Mouse (Mus musculus) erythroblast, embryonic 14.5 days (primary cell): ENCODE measurements around the gene Cdiptos. TPM values are rescaled to one million over a fixed set of nuclear protein-coding genes. Genes with fewer than 3 reads are reported as not detected.

Source experiments
- H3K27me3 ChIP-seq: 2 replicates; pipeline ENCODE4 v1.6.1; 2012; ENCODE audit warnings: inconsistent platforms; ENCODE audit not compliant: control insufficient read depth
- H3K36me3 ChIP-seq: 2 replicates; pipeline ENCODE4 v1.6.1; 2012; ENCODE audit warnings: mild to moderate bottlenecking, inconsistent platforms; ENCODE audit not compliant: control insufficient read depth
- H3K4me1 ChIP-seq: 2 replicates; pipeline ENCODE4 v1.6.1; 2012; ENCODE audit warnings: inconsistent platforms; ENCODE audit not compliant: control insufficient read depth
- H3K4me3 ChIP-seq: replicated peaks from 2 replicates; pipeline ENCODE3; 2012; ENCODE audit warnings: moderate library complexity, mild to moderate bottlenecking, inconsistent platforms
- H3K9me3 ChIP-seq: 2 replicates; pipeline ENCODE4 v1.6.1; 2012; ENCODE audit warnings: low read length, inconsistent platforms, mixed read lengths; ENCODE audit not compliant: control insufficient read depth
- GATA1 ChIP-seq: IDR thresholded peaks from 2 replicates; pipeline ENCODE4 v1.6.1; 2012; ENCODE audit warnings: low read length, inconsistent platforms, mixed read lengths
- TAL1 ChIP-seq: IDR thresholded peaks from 3 replicates; pipeline ENCODE4 v1.6.1; 2012; ENCODE audit warnings: low read length, inconsistent platforms, mixed read lengths
- polyA plus RNA-seq: library from polyadenylated mRNA; stranded (reverse); fragments of >175 nt; gene quantifications from 2 replicates; pipeline ENCODE4 v1.2.3, GENCODE M21; 2012

The Cdiptos gene
- polyA plus RNA-seq, 1 experiment = not detected

- Histone ChIP-seq H3K9me3 (no peaks in the 10 kb centered on the region), H3K4me1 (peaks cover 36% of the 10 kb centered on the region), H3K27me3 (no peaks in the 10 kb centered on the region), H3K4me3 (no peak overlapping the region), H3K36me3 (peaks cover 40% of the 10 kb centered on the region)
- TF ChIP-seq TAL1 (no peak), GATA1 (no peak)
Measured at GRCm38 (mm10) chr7:126982054-126982453, 6.2 kb upstream of the Cdiptos start.

GRCm38 (mm10) chr7:126981601-126982000 is 5.7 kb upstream of the Cdiptos start:
- Histone ChIP-seq H3K4me1 (peaks cover 40% of the 10 kb centered on the region), H3K36me3 (peaks cover 40% of the 10 kb centered on the region), H3K4me3 (no peak overlapping the region), H3K27me3 (no peaks in the 10 kb centered on the region), H3K9me3 (no peaks in the 10 kb centered on the region)
- TF ChIP-seq TAL1 (no peak), GATA1 (no peak)

- Histone ChIP-seq H3K36me3 (peaks cover 40% of the 10 kb centered on the region), H3K4me3 (peak overlapping the region; percentile 15), H3K4me1 (peaks cover 53% of the 10 kb centered on the region), H3K9me3 (no peaks in the 10 kb centered on the region), H3K27me3 (0 out of 2 replicates have a peak, but pooled peaks cover 2% of the 10 kb centered on the region)
- no peak for TF ChIP-seq TAL1
- no peak for TF ChIP-seq GATA1
Measured at GRCm38 (mm10) chr7:126978841-126979240, 2.9 kb upstream of the Cdiptos start.

- H3K36me3 ChIP-seq = peaks cover 40% of the 10 kb centered on the region
- no peaks in the 10 kb centered on the region for H3K9me3 ChIP-seq
- H3K27me3 ChIP-seq = 0 out of 2 replicates have a peak, but pooled peaks cover 4% of the 10 kb centered on the region
- peaks cover 53% of the 10 kb centered on the region for H3K4me1 ChIP-seq
- TF ChIP-seq TAL1 (no peak), GATA1 (peak; percentile 70)
- peak overlapping the region; percentile 79 for H3K4me3 ChIP-seq
Measured at GRCm38 (mm10) chr7:126976878-126977459, 1.1 kb upstream of the Cdiptos start.

GRCm38 (mm10) chr7:126975893-126975949 is 177 bp downstream of the Cdiptos start, which contains the start of gene Cdipt:
Gene Cdipt, plus strand, starts transcription at chr7:126975914.
- peaks cover 31% of the 10 kb centered on the region for H3K36me3 ChIP-seq
- peak within 1 kb of the TSS; percentile 79 for H3K4me3 ChIP-seq
- no peak for TF ChIP-seq TAL1
- TF ChIP-seq GATA1 = no peak
- H3K4me1 ChIP-seq = peaks cover 47% of the 10 kb centered on the region
- 0 out of 2 replicates have a peak, but pooled peaks cover 4% of the 10 kb centered on the region for H3K27me3 ChIP-seq
- H3K9me3 ChIP-seq = no peaks in the 10 kb centered on the region

GRCm38 (mm10) chr7:126975493-126975892 is 405 bp downstream of the Cdiptos start:
- Histone ChIP-seq H3K36me3 (peaks cover 29% of the 10 kb centered on the region), H3K4me3 (peak overlapping the region; percentile 79), H3K9me3 (no peaks in the 10 kb centered on the region), H3K27me3 (0 out of 2 replicates have a peak, but pooled peaks cover 4% of the 10 kb centered on the region), H3K4me1 (peaks cover 47% of the 10 kb centered on the region)
- no peak for TF ChIP-seq TAL1
- TF ChIP-seq GATA1 = no peak

- H3K4me3 ChIP-seq = no peak overlapping the region
- peaks cover 17% of the 10 kb centered on the region for H3K27me3 ChIP-seq
- no peaks in the 10 kb centered on the region for H3K36me3 ChIP-seq
- no peaks in the 10 kb centered on the region for H3K9me3 ChIP-seq
- no peaks in the 10 kb centered on the region for H3K4me1 ChIP-seq
- no peak for TF ChIP-seq TAL1
Measured at GRCm38 (mm10) chr7:126967361-126967760, 8.5 kb downstream of the Cdiptos start.

- no peak overlapping the region for H3K4me3 ChIP-seq
- no peaks in the 10 kb centered on the region for H3K4me1 ChIP-seq
- TF ChIP-seq TAL1 (no peak), GATA1 (no peak)
- H3K9me3 ChIP-seq = no peaks in the 10 kb centered on the region
- H3K27me3 ChIP-seq = peaks cover 20% of the 10 kb centered on the region
- no peaks in the 10 kb centered on the region for H3K36me3 ChIP-seq
Measured at GRCm38 (mm10) chr7:126965568-126965967, 10.3 kb downstream of the Cdiptos start.

- TF ChIP-seq TAL1 (no peak), GATA1 (no peak)
- no peaks in the 10 kb centered on the region for H3K36me3 ChIP-seq
- no peaks in the 10 kb centered on the region for H3K9me3 ChIP-seq
- H3K4me1 ChIP-seq = no peaks in the 10 kb centered on the region
- H3K27me3 ChIP-seq = peaks cover 20% of the 10 kb centered on the region
- no peak overlapping the region for H3K4me3 ChIP-seq
Measured at GRCm38 (mm10) chr7:126963548-126964286, 12.2 kb downstream of the Cdiptos start.

GRCm38 (mm10) chr7:126961965-126962364 is 13.9 kb downstream of the Cdiptos start:
- no peaks in the 10 kb centered on the region for H3K4me1 ChIP-seq
- H3K9me3 ChIP-seq = no peaks in the 10 kb centered on the region
- H3K36me3 ChIP-seq = no peaks in the 10 kb centered on the region
- H3K4me3 ChIP-seq = no peak overlapping the region
- TF ChIP-seq TAL1 (no peak), GATA1 (no peak)
- H3K27me3 ChIP-seq = peaks cover 20% of the 10 kb centered on the region
